Comparison of ENCODE assay signal across 12 mouse cellular contexts in genomic region chr17:74363592-74363991, GRCm38 (mm10).
"Had no signal": no experiment of that assay in that cellular context is flagged by ENCODE, and none has a peak within 500 bp of the region (broad histone marks: within the 10 kb centered on the region; RNA-seq: fewer than 3 reads in every experiment).

No protein-coding gene starts in this region.

- ATAC-seq: intestine, postnatal 0 days had no signal

- DNase-seq: kidney, adult 8-10 months; kidney, postnatal 10 days; kidney, postnatal 4 days; layer of hippocampus, adult 9-11 months; lung, adult 18-20 months; lung, postnatal 10 days; lung, postnatal 4 days; midbrain, embryonic 14.5 days; retina, postnatal 1 day; thymus, adult 18-20 months; thymus, postnatal 36 days had no signal
